Mouse (Mus musculus) heart, embryonic 13.5 days (tissue): ENCODE data around the gene Adora2a. TPM values are rescaled to one million over a fixed set of nuclear protein-coding genes. Genes with fewer than 3 reads are reported as not detected.

ENCODE experiments used
- ATAC-seq: fragments of 200-750 bp; cut with Nextera tagmentation; 2 replicates; pipeline ENCODE4 v1.8.0; 2017; ENCODE audit warnings: moderate TSS enrichment; ENCODE audit not compliant: insufficient number of reproducible peaks, low FRiP score, low TSS enrichment; ENCODE audit errors: extremely low read depth
- H3K27ac ChIP-seq: fragments of 300-500 bp; sonication (generic); replicated peaks from 2 replicates; pipeline ENCODE4 v1.5.1; 2015; ENCODE audit warnings: moderate library complexity, mild to moderate bottlenecking, inconsistent platforms
- H3K27me3 ChIP-seq: fragments of 300-500 bp; sonication (generic); replicated peaks from 2 replicates; pipeline ENCODE4 v1.6.1; 2015; ENCODE audit warnings: mild to moderate bottlenecking, inconsistent platforms
- H3K36me3 ChIP-seq: fragments of 300-500 bp; sonication (generic); 2 replicates; pipeline ENCODE4 v1.6.1; 2015; ENCODE audit warnings: mild to moderate bottlenecking, inconsistent platforms
- H3K4me1 ChIP-seq: fragments of 300-500 bp; sonication (generic); 2 replicates; pipeline ENCODE4 v1.6.1; 2015; ENCODE audit warnings: inconsistent platforms
- H3K4me2 ChIP-seq: fragments of 300-500 bp; sonication (generic); 2 replicates; pipeline ENCODE4 v1.6.1; 2015; ENCODE audit warnings: inconsistent platforms, mild to moderate bottlenecking, moderate library complexity
- H3K4me3 ChIP-seq: fragments of 300-500 bp; sonication (generic); 2 replicates; pipeline ENCODE4 v1.5.1; 2015; ENCODE audit warnings: moderate library complexity, mild to moderate bottlenecking, inconsistent platforms
- H3K9ac ChIP-seq: fragments of 300-500 bp; sonication (generic); 2 replicates; pipeline ENCODE4 v1.6.1; 2015; ENCODE audit warnings: inconsistent platforms, mild to moderate bottlenecking, moderate library complexity
- H3K9me3 ChIP-seq: fragments of 300-500 bp; sonication (generic); 2 replicates; pipeline ENCODE4 v1.6.1; 2016; ENCODE audit warnings: inconsistent platforms
- WGBS: fragments of 180-500 bp; shearing (Covaris S2); methylation state at CpG from one replicate; pipeline ENCODE4 v1.1.7; 2015; ENCODE audit warnings: mixed read lengths; 5-methylcytosine and 5-hydroxymethylcytosine counted together
- polyA plus RNA-seq: library from polyadenylated mRNA; unstranded; fragments of >200 nt; fragmentation: Nextera tagmentation; extraction: Ambion mirVana; gene quantifications from 2 replicates; pipeline ENCODE4 v1.2.1, GENCODE M21; 2015

Gene Adora2a
- polyA plus RNA-seq, 1 experiment from 2014 or later: 3.4 TPM

DNA sequence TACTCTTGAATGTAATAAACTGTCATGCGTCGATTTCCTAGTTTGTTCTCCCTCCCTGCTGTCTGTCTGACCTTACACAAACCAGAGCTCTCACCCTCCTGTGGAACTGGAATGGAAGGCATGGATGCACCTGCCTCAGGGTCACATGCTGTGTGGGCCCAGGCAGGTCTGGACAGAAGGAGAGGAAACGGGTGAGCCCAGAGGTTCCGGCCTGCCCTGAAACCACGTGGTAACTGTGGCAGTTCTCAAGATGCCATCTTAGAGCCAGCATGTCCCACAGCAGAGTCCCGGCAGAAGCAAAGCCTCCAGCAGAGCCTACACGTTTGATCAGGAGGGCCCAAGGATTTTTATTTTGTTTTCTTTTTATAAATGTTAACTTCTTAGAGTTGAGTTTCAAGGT lies 4.3 kb upstream of the Adora2a start:
- ATAC-seq: no peak
- Histone ChIP-seq H3K9me3 (no peaks in the 10 kb centered on the region), H3K27ac (no peak overlapping the region), H3K4me2 (no peak overlapping the region), H3K4me3 (no peak overlapping the region), H3K27me3 (peaks cover 4% of the 10 kb centered on the region), H3K4me1 (peaks cover 52% of the 10 kb centered on the region), H3K36me3 (peaks cover 58% of the 10 kb centered on the region), H3K9ac (no peak overlapping the region)
- 77% methylated on average over 7 of the region's 7 CpGs for WGBS

DNA sequence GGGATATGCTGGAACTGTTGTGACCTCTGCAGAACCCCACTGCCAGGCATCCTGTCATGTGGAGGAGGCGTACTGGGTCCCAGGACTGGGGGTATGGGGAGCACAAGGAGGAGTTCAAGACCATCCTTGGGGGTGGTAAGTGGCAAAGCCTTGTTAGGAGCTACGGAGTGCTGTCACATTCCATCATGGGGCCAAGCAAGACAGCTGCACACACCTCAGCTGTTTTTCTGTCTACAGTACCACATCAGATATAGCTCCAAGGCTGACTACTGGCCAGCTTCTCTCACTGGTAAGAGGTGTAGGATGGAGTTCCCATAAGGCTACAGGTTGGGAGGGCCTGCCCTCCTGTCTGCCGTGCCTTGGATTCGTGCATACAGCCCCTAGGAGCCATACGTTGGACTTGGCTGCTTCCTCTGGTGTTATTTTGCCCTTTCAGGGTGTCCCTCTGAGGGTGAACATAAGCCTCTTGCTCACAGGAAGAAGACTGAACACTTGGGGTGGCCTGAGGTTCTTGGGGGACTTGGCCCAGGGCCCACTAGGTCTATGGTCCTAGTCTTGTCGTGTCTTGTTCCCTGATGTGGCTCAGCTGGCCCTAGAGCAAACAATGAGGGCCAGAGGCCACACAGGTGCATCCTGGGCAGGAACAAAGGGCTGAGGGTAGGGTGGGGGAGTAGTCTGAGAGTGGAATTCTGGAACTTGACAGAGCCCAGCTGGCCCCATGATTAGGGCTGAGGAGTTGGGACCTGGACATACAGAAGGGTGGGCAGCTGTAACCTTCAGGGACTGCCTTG lies 2.3 kb upstream of the Adora2a start:
- Histone ChIP-seq H3K27me3 (peaks cover 23% of the 10 kb centered on the region), H3K4me2 (no peak overlapping the region), H3K9me3 (no peaks in the 10 kb centered on the region), H3K4me1 (peaks cover 51% of the 10 kb centered on the region), H3K36me3 (peaks cover 37% of the 10 kb centered on the region), H3K4me3 (no peak overlapping the region), H3K9ac (no peak overlapping the region), H3K27ac (0 out of 2 replicates have a peak overlapping the region, but pooled peaks have one; percentile 26)
- WGBS: 52% methylated on average over 6 of the region's 6 CpGs
- ATAC-seq: peak; percentile 29

DNA sequence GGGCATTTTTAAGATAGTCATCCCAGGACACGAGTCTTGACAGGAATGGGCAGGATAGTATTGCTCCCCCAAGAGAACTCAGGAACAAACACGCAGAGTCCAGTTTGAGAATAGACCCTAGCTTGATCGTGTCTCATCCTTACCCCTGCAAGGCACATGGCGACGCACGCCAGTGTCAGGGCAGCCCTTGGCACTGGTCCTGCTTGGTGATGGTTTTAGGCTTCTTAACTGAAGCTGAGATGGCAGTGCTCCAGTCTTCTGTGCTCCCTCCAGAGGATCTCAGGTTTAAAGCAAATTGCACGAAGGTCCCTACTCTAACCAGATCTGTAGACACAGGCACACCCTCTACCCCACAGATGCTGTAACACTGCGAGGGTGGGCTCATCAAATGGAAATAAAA lies 921 bp upstream of the Adora2a start:
- H3K4me3 ChIP-seq: no peak overlapping the region
- peak overlapping the region; percentile 37; the same call in 1 of the 2 replicates for H3K9ac ChIP-seq
- H3K4me2 ChIP-seq: peak overlapping the region; percentile 87; the same call in 1 of the 2 replicates
- H3K27ac ChIP-seq: no peak overlapping the region
- 72% methylated on average over 8 of the region's 8 CpGs for WGBS
- H3K9me3 ChIP-seq: no peaks in the 10 kb centered on the region
- H3K27me3 ChIP-seq: peaks cover 34% of the 10 kb centered on the region
- ATAC-seq: no peak
- H3K4me1 ChIP-seq: peaks cover 45% of the 10 kb centered on the region
- peaks cover 24% of the 10 kb centered on the region for H3K36me3 ChIP-seq

DNA sequence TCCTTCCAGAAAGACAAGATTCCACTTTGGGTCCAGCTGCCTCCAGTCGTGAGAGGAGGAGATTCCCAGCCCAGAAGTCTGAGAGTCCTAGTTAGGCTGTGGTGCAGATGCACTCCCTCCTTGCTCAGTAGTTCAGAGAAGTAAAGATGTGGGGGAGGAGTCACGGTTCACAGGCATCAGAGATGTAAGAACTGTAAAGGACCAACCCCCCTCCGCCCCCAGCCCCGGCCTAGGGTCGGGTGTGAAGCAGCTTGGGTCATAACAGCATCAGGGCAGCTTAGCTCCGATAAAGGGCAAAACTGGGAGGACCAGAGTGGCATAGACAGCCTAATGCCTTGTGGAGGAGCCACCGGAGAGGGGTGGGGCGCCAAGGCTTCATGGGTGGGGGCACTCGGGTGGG lies 205 bp upstream of the Adora2a start:
- Histone ChIP-seq H3K27ac (peak overlapping the region; percentile 1; the same call in 1 of the 2 replicates), H3K36me3 (peaks cover 17% of the 10 kb centered on the region), H3K4me1 (peaks cover 45% of the 10 kb centered on the region), H3K4me3 (peak overlapping the region; percentile 70), H3K9me3 (no peaks in the 10 kb centered on the region), H3K27me3 (peaks cover 34% of the 10 kb centered on the region), H3K9ac (peak overlapping the region; percentile 85), H3K4me2 (peak overlapping the region; percentile 87)
- WGBS: 7% methylated on average over 9 of the region's 9 CpGs
- no peak for ATAC-seq

DNA sequence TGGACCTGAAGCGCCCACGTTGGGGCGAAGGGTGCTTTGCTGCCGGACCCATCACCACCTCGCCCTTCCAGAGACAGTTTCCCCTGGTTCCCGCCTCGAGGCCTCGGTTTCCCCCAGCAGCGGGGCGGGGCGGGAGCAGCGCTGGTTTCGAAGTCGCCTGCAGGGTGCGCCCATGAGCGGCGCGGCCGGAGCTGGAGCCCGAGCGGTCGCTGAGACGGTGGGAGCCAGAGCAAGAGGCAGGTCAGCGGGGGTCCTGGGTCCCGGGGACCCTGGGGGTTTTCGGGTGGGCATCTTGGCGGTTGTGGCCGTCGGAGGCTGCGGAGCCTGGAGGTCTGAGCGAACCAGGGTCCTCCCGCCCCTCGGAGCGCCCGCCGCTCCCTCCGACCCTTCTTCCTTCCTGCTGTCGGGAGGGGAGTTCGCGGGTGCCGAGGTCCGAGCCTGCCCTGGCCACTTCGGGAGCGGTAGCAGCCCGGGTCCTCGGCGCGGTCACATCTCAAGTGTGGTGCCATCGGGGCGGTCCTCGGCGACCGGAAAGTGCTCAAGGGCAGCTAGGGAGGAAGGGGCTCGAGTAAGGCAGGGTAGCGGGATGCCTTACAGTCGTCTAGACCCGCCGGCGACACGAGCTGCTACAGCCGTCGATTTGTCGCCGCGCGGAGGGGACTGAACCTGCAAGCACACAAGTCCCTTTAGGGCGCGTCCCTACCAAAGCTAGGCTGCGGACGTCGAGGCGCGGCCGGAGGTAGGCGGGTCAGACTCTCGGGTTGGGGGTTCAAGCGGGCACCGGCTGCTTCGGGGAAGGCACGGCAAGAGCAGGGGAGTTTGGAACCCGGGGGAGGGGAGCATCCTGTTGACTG lies 458 bp downstream of the Adora2a start:
- ATAC-seq: no peak
- Histone ChIP-seq H3K36me3 (peaks cover 10% of the 10 kb centered on the region; the same call in 1 of the 2 replicates), H3K27me3 (peaks cover 34% of the 10 kb centered on the region), H3K4me3 (peak overlapping the region; percentile 70), H3K9ac (peak overlapping the region; percentile 85), H3K27ac (peak overlapping the region; percentile 63), H3K4me2 (peak overlapping the region; percentile 87), H3K4me1 (peaks cover 45% of the 10 kb centered on the region), H3K9me3 (no peaks in the 10 kb centered on the region)
- WGBS: under 1% methylated on average over 81 of the region's 81 CpGs

DNA sequence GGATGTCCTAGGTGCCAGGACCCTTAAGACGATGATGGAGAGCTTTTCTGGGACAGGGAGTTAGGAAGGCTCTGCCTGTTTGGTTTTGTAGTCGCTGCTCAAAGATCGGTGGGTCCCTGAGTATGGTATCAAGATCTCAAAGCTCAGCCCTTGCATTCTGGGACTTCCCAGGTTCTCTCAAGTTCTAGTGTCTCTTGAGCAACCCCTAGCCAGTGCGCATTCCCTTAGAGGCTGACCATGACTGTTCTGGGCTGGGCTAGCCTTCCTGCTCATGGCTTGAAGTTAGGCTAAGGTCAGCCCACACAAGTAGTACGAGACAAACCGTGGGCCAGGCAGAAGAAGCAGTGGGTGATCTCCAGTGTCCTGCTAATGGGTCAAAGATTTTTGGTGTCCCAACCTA lies 1.5 kb downstream of the Adora2a start:
- Histone ChIP-seq H3K9ac (peak overlapping the region; percentile 85), H3K36me3 (no peaks in the 10 kb centered on the region), H3K27ac (no peak overlapping the region), H3K4me2 (peak overlapping the region; percentile 87), H3K4me3 (peak overlapping the region; percentile 70), H3K4me1 (peaks cover 47% of the 10 kb centered on the region), H3K27me3 (peaks cover 34% of the 10 kb centered on the region), H3K9me3 (no peaks in the 10 kb centered on the region)
- ATAC-seq: no peak
- 73% methylated on average over 6 of the region's 6 CpGs for WGBS

DNA sequence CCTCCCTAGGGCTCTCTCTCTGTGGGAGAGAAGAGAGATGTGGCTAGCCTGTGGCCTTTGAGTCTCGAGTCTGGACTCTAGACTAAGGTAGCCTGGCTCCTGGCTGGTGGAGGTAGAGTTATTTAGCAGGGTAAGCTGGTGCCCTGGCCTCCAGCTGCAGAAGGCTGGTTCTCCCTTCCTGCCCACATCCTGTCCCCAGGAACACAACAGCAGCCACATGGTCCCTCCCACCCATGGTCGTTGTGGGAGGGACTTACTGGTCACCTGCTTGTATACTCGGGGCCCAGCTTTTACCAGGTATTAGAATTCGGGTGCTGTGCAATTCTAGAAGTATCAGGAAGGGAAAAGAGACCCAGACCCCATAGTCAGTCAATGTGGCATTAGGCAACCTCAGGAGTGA lies 3.6 kb downstream of the Adora2a start:
- no peaks in the 10 kb centered on the region for H3K9me3 ChIP-seq
- no peak overlapping the region for H3K9ac ChIP-seq
- no peaks in the 10 kb centered on the region for H3K36me3 ChIP-seq
- ATAC-seq: no peak
- no peak overlapping the region for H3K4me2 ChIP-seq
- H3K27ac ChIP-seq: no peak overlapping the region
- H3K4me3 ChIP-seq: no peak overlapping the region
- peaks cover 36% of the 10 kb centered on the region for H3K4me1 ChIP-seq
- H3K27me3 ChIP-seq: peaks cover 34% of the 10 kb centered on the region
- WGBS: 63% methylated on average over 4 of the region's 4 CpGs

DNA sequence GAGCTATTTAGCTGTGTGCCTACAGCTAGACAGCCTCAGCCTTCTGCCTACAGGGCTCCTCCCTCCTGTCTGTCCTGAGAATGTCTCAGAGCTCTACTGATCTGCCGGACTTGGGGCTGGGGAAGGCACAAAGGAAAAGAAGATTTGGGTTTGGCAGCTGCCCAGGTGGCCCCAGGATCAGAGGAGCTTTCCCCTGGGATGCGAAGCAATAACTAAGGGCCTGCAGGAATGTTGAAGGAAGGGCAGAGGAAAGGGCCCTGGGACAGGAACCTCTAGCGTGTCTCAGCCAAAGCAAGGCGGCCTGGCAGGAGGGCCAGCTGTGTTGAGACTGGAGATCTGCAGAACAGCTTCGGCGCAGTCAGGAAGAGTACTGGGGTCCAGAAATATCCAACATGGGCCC lies 6.3 kb downstream of the Adora2a start:
- Histone ChIP-seq H3K4me2 (no peak overlapping the region), H3K36me3 (no peaks in the 10 kb centered on the region), H3K9me3 (no peaks in the 10 kb centered on the region), H3K27me3 (peaks cover 24% of the 10 kb centered on the region), H3K27ac (no peak overlapping the region), H3K4me1 (peaks cover 34% of the 10 kb centered on the region), H3K9ac (no peak overlapping the region), H3K4me3 (no peak overlapping the region)
- ATAC-seq: no peak
- 60% methylated on average over 6 of the region's 6 CpGs for WGBS

DNA sequence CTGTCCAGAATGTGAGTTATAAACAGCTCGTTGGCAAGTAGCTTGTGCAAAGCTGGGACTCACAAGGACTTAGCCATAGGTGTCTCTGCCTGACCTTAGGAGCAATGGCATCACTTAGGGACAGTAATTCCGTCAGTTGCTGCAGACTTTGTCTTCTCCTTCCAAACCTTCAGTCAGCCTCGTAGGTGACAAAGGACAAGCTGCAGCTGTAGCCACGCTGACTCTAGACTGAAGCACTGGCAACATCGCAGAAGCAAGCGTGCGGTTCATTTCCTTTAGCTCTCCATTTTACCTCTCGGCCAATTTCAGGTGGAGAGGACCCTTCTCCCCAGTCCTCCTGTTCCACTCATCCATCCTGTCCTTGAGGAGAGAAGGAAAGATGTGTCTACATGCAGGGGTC lies 7.3 kb downstream of the Adora2a start:
- H3K9ac ChIP-seq: no peak overlapping the region
- peaks cover 14% of the 10 kb centered on the region for H3K27me3 ChIP-seq
- 67% methylated on average over 8 of the region's 8 CpGs for WGBS
- no peak for ATAC-seq
- no peaks in the 10 kb centered on the region for H3K9me3 ChIP-seq
- H3K4me3 ChIP-seq: no peak overlapping the region
- no peak overlapping the region for H3K27ac ChIP-seq
- H3K4me1 ChIP-seq: peaks cover 32% of the 10 kb centered on the region
- H3K4me2 ChIP-seq: no peak overlapping the region
- H3K36me3 ChIP-seq: no peaks in the 10 kb centered on the region

DNA sequence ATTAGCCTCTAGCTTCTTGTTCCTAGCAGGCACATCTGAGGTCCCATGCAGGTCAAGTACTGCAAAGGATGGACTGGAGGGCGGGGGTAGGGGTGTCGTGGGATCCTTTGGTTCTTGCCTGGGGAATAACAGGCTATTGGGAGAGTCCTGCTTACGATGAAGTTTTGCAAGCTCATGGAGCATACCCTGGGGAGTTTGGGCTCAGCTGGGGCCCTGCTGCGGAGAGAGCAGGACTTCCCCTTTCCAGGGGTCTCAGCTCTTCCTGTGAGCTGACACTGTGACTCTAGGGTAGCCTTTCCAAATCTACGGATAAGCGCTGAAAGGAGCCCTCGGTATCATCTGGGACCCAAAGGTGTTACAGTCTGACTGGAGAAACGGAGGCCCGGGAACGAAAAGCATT lies 7.7 kb downstream of the Adora2a start:
- H3K9me3 ChIP-seq: no peaks in the 10 kb centered on the region
- no peak for ATAC-seq
- no peak overlapping the region for H3K4me2 ChIP-seq
- no peak overlapping the region for H3K9ac ChIP-seq
- no peaks in the 10 kb centered on the region for H3K36me3 ChIP-seq
- no peak overlapping the region for H3K27ac ChIP-seq
- peaks cover 11% of the 10 kb centered on the region for H3K27me3 ChIP-seq
- whole genome bisulfite sequencing: 73% methylated on average over 10 of the region's 10 CpGs
- peaks cover 32% of the 10 kb centered on the region for H3K4me1 ChIP-seq
- H3K4me3 ChIP-seq: no peak overlapping the region

DNA sequence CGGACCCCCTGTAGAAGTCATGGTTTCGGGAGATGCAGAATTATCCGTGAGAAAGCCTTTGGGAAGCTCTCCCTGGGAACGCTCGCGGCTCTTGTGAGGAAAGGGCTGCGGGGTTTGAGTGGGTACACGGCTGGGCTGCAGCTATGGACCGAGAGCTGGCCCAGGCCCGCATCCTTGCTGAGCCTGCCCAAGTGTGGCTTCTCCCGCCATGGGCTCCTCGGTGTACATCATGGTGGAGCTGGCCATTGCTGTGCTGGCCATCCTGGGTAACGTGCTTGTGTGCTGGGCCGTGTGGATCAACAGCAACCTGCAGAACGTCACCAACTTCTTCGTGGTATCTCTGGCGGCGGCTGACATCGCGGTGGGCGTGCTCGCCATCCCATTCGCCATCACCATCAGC lies 9.1 kb downstream of the Adora2a start:
- no peak overlapping the region for H3K4me3 ChIP-seq
- no peaks in the 10 kb centered on the region for H3K36me3 ChIP-seq
- no peak overlapping the region for H3K4me2 ChIP-seq
- no peak overlapping the region for H3K27ac ChIP-seq
- no peaks in the 10 kb centered on the region for H3K9me3 ChIP-seq
- WGBS: 91% methylated on average over 23 of the region's 23 CpGs
- H3K4me1 ChIP-seq: peaks cover 32% of the 10 kb centered on the region
- no peak overlapping the region for H3K9ac ChIP-seq
- no peak for ATAC-seq
- H3K27me3 ChIP-seq: no peaks in the 10 kb centered on the region
